Mouse (Mus musculus): ENCODE measurements around the gene Uncx.
A peak's percentile ranks its signal among the peaks of the same experiment; 100 is the strongest.

The Uncx gene

DNA sequence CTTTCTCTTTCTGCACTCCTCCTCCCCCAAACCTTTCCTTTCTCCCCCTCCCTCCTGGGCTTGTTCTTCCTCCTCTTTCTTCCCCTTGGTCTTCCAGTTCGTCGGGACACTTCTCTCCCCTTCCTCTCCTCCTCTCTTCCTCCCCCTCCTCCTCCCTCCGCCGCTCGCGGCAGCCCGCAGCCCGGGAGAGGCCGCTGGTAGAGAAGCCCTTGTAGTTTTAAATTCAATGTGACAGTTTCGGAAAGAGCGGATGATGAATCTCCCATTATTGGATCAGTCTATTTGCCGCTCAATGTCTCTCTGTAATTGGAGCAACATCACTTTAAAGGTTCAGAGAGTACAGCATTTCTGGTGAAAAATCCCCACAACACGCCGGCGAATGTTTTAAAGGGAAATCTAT, at the start of gene Uncx:
Gene Uncx (plus strand): TSS at position 281 of the 400 bp plus-strand sequence.
- DNase-seq (ENCODE audit: low read depth, low spot score) = no peak

DNA sequence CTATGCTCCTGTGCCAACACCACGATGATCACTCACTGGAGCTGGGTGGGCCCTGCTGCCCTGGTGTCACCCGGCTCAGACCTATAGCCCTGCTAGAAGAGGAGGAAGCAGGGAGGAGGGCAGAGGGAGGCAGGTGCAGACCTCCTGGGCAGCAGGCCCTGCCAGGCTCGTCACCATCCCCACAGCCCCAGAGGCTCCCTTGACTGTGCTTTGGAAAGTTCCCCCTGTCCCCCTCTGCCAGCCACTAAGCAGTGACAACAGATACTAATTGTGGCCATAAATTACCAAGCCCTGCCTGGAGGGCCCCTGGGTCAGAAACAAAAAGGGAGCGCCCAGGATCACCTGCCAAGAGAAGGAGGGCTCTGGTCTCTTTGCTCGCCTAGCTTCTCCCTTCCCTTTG, 49.6 kb upstream of the Uncx start:
- no peak for DNase-seq (ENCODE audit: low read depth, low spot score)

DNA sequence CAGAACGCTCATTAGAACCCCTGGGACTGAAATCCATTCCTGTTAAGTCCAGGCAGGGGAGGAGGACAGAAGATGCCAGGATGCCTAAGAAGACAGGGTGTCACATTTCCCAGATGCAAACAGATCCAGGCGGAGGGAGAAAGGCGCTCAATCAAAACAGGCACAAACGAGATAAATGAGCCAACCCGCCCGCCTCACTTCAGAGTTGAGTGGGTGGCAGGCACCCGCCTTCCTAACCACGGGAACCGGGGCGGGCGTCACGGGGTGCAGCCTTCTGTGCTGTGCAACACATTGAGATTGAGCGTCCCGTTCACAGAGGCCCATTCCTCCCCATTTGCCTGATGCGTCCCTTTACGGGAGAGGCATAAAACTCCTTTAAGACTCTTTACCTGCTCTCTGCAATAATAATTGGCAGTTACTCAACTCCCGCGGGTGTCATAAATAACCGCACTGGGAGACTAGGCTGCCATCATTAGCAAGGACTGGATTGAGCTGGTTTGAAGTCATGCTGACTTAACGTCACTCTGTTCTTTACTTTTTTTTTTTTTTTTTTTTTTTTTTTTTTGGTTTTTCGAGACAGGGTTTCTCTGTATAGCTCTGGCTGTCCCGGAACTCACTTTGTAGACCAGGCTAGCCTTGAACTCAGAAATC, 48.1 kb upstream of the Uncx start:
- DNase-seq (ENCODE audit: low read depth, low spot score) = no peak

DNA sequence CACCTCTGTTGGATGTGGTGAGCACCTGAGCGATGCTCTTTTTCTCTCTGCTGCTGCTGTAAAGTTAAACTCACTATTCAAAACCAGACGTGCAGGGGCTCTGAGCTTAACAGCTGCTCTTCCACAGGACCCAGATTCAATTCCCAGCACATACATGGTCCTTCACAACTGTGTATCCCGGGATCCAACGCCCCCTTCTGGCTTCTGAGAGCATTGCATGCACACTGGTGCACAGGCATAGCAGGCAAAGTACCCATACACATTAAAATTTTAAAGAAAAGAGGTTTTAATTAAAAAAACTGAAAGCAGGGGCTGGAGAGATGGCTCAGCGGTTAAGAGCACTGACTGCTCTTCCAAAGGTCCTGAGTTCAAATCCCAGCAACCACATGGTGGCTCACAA, 46.4 kb upstream of the Uncx start:
- no peak for DNase-seq (ENCODE audit: low read depth, low spot score)

DNA sequence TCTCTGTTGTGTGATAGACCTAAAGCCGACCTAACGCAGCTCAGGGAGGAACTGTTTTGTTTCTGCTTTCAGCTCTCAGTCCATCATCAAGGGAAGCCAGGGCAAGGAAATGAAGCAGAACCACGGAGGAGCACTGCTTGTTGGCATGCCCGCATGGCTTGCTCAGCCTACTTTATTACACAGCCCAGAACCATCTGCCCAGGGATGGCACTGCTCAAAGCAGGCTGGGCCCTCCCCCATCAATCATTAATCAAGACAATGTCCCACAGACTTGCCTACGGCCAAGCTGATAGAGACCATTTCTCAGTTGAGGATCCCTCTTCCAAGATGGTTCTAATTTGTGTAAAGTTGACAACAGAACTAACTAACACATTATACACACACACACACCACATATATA, 44.5 kb upstream of the Uncx start:
- DNase-seq (ENCODE audit: low read depth, low spot score) = no peak

DNA sequence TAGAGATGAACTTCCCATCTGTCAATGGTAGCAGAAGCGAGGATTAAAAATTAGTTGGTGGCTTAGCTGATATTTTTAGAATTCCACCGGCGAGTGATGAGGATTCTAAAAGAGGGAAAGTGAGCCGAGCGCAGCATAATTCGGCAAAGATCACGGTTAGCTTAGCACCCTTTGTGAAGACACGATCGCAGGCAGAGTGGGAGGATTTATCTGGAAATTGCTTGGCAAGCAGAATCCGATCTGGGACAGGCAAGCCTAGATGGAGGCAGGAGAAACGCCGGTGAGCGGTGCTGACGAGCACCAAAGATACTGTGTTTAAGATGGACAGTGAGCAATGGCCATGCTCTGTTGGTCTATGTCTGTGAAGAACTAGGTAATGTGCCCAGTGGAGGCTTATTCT, 41.0 kb upstream of the Uncx start:
- no peak for DNase-seq (ENCODE audit: low read depth, low spot score)

DNA sequence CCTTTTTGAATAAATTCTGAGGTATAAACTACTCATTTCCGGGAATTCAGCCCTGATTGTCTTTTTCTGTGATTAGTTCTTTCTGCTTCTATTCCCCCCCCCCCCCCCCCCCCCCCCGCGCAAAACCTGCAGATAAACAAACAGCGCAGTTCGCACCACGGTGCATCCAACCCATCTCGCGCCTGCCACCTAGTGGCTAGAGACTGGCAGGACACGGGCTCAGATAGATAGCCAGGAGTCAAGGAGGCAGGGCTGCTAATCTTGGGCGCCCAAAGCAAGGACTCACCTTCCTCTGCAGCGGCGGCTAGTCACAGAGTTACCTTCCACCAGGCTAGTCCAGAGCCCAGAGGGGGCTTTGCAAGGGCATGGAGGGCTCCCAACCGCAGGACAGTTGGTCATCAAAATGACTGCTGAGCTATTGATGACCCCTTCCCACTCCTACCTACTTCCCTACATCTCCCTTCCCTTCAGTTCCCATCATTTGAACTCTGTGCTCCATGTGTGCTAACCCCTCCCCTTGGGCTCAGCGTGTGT, 38.2 kb upstream of the Uncx start:
- DNase-seq (ENCODE audit: low read depth, low spot score) = peak; percentile 73

DNA sequence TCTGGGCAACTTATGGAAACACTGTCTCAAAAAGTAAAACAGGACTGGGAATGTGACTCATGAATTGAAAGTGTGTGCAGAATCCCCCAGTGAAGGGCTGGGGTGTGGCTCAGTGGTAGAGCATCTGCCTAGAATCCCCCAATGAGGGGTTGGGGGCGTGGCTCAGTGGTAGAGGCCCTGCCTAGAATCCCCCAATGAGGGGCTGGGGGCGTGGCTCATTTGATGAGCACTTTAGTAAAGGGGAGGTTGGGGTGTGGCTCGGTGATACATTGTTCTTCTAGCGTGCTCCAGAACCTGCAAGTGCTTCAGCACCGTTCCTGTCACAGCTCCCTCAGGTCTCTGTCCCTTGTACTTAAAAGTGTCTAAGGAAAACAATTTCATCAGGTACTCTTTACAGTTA, 37.1 kb upstream of the Uncx start:
- peak; percentile 46 for DNase-seq (ENCODE audit: low read depth, low spot score)

DNA sequence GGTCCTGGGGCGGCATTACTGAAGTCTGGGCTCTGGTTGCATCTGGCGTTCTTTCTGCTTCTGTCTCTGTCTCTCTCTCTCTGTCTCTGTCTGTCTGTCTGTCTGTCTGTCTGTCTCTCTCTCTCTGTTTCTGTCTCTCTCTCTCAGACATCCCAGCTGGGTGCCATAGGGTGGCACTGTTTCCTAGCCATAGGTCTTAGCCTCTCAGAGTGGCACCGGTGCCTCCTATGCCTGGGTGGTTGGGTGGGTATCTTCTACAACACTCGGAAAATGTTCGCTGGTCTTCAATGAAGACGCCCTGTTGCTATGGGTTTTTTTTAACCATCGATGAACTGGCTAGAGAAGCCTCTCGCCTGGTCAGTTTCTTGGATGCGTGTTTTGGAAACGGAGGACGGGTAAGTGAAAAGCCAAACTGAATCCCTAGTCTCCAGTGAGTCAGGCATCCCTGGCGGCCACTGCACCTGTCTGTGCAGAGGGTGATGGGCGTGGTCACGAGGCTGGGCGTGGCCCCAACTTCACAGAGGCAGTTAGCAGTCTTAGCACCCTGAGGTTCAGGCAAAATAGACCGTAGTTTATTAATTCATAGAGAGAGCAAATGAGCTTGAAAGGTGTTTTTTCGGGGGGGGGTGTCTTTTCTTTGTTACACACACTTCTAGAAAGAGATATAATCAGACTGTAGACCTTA, 32.5 kb upstream of the Uncx start:
- peak; percentile 16 for DNase-seq (ENCODE audit: low read depth, low spot score)

DNA sequence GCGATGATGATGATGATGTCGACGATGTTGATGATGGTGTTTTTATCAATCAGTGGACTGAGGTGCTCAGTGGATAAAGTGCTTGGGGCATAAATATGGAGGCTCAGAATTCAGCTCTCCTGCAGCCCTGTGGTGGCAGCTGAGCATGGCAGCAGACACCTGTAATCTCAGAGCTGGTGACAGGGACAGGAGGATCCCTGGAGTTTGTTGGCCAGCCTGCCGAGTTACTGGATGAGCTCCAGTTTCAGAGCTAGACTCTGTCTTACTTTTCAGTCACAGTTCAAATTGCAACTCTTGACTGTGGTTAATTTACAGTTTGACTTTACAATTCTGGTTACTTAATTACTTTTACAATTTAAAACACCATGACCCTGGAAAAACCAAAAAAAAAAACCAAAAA, 31.1 kb upstream of the Uncx start:
- DNase-seq (ENCODE audit: low read depth, low spot score) = no peak

DNA sequence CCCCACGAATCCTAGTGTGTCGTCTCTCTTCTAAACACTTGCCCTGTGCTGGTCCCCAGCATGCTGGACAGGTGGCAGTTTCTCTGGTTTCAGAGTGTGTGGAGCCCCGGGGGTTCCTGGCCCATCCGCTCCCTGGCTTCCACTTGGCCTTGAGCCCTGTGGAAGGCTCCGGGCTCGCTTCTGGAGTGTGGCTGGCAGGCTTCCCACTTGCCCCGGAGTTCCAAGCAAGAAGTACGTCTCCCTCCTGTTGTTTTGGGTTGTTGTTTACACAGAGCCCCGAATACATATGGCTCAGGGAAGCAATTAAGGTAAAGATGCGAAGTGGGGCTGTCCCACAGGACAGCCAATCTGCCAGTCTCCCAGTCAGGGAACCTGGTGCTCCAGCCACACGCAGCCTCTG, 27.0 kb upstream of the Uncx start:
- no peak for DNase-seq (ENCODE audit: low read depth, low spot score)

DNA sequence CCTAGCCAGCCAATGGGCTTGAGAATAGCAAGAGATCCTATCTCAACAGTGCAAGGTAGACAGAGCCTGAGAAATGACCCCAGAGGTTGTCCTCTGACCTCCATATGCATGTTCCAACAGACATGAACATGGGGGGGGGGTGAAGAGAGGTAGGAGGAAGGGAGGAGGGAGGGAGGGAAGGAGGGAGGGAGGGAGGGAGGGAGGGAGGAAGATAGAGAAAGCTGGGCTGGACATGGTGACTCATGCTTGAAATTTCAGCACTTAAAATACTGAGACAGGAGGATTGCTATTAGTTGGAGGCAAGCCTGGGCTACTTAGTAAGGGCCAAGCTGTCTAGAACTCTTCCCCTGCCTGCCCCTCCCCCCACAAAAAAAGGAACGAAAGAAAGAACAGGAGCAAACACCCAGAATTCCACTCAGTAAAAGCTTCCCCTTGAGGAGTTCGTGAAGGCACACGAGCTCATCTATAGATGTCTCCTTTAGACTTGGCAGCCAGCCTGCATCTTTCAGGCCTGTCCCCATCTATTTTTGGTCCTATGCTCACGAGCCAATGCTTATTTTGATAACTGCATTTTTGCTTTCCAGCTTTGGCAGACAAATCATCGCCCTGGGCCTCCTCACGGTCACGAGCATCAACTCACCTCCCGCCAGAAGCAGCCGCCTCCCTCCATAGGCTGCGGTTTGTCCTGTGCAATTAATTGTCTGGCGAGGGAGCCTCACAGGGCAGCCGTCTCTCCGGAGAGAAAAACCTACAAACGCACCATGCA, 23.0 kb upstream of the Uncx start:
- no peak for DNase-seq (ENCODE audit: low read depth, low spot score)

DNA sequence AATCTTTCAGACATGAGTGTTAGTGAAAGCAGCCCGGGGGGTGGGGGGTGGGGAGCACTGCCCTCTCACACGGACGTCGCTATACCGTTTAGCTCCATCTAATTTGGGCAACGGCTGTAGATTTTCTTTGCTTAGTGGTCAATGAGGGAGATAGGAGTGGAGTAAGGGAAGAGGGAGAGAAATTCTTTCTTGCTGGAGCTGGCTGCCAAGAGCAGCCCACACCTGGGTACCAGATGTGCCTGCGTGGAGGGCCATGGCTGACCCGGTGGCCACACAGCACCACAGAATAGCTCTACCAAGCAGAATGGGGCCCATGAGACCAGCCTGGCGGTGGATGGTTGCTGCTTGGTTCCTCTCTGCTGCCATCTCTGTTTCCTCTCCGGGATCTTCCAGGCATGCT, 21.3 kb upstream of the Uncx start:
- no peak for DNase-seq (ENCODE audit: low read depth, low spot score)

DNA sequence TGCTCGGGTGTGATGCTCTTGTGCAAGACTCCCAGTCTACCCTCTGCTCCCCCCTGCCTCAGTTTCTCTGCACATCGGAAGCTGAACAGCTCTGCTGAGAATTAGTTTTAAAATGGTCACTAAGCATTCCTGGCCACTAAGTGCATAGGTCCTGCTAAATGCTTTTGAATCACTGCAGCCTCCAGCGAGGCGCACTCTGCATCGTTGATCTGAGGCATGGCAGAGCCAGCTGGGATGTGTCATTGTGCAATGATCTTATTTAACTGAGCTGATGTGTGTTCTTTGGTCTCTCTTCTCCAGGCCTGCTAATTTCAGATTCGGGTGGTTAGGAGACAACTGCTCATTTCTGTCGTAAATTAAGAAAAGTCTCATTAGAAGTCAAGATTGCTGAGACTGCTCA, 14.4 kb upstream of the Uncx start:
- no peak for DNase-seq (ENCODE audit: low read depth, low spot score)

DNA sequence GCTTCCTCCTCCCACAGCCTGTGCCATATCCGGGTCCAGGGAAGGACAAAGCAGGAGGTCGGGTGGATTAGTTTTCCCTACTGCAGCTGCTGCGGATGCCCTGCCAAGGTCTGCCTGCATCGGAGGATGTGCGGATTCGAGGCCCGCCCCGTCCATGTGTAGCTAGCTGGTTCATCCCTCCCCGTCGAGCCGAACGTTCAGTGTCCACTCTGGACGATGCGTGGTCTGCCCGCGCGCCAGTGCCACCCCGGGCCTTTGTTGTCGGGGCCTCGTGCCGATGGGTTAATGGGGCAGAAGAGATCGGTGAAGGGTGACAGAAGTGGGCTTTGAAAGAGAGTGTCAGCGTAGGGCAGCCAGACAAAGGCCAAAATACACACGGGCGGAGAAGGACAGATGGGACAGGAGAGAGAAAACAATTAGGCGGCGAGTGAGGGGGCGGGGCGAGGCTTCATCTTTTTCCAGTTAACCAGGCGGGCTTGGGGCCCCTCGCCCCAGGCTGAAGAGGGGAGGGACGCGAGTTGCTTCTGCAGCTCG, 7.8 kb upstream of the Uncx start:
- no peak for DNase-seq (ENCODE audit: low read depth, low spot score)

DNA sequence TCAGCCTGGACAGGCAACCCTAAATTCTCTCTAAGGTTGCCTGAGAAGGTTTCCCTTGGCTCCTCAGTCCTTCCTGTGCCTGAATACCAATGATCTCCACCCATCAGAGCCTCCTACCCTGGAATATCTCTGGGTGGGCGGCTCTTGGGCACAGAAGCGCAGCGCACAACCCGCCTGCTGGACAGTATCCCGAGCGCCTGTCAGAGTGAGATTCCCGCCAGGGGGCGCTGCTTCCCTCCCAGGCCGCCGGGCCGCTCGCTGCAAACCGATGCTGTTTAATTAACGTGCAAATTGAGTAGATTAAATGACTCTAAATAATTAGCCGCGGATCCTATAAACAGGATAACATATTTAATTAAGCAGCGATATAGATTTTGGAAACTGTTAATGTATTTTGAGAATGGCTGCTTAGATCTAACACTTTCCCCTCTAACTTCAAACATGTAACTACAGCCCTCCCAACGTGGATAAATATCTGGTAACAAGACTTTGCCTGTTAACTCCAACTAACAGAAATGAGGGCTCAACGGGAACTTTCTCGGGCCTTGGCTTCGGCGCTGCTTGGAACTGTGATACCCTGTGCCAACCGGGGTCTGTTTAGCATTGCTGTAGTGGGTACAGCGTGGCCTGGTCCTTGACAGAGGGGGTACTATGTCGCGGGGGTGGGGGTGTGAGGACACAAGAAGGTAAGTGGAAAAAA, 6.9 kb upstream of the Uncx start:
- peak; percentile 51 for DNase-seq (ENCODE audit: low read depth, low spot score)

DNA sequence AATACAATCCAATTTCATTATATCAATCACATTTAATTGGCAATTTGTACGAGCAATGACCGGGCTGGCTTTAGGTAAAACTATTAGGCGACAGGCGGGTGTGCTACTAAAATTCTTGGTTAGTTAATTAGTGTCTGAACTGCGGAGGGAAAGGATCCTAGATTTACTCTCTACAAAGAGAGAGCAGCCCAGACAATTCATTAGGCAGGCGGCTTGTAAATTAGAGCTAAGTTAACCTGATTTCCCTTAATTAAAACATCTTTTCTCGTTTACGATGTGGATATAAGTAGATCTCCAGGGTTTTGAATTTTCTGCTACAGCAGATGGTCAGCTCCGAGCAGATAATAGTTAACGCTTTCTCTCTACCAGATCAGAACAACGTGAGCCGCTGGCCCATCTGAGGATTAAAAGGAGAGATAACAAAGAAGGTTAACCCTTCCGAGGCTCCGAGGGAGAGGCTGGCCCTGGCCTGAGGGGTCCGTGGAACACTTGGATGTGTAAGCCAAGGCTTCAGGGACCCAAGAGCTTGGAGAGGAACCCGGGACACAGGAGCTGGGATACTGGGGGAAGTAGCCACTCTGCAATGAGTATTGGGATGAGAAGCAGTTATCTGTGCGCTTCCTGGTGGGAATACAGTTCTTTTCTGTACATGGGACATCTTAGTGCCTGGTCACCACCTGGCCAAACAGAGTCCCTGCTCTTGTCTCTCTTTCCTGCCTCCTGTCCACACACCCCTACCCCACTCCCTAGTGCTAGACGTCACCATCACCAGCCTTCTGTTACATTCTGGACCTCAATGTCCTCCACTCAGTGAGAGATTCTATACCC, 6.2 kb upstream of the Uncx start:
- DNase-seq (ENCODE audit: low read depth, low spot score) = no peak

DNA sequence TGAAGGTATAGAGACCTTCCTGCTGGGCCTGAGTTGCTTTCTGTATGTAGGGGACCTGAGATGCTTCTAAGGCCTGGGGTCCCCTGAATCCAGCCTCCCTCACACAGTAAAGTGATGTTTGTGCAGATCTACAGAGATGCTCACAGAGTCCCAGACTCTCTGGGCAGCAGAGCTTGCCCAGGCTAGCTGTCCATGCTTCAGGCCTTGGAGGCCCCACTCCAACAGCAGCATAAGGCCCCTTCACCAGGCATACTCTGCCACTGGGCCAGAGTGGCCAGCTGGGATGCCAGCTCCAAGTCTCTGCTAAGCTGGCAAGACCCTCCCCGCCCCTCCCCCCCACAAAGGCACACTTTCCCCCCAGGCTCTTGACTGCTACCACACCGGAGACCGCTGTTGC, 5.6 kb upstream of the Uncx start:
- no peak for DNase-seq (ENCODE audit: low read depth, low spot score)

DNA sequence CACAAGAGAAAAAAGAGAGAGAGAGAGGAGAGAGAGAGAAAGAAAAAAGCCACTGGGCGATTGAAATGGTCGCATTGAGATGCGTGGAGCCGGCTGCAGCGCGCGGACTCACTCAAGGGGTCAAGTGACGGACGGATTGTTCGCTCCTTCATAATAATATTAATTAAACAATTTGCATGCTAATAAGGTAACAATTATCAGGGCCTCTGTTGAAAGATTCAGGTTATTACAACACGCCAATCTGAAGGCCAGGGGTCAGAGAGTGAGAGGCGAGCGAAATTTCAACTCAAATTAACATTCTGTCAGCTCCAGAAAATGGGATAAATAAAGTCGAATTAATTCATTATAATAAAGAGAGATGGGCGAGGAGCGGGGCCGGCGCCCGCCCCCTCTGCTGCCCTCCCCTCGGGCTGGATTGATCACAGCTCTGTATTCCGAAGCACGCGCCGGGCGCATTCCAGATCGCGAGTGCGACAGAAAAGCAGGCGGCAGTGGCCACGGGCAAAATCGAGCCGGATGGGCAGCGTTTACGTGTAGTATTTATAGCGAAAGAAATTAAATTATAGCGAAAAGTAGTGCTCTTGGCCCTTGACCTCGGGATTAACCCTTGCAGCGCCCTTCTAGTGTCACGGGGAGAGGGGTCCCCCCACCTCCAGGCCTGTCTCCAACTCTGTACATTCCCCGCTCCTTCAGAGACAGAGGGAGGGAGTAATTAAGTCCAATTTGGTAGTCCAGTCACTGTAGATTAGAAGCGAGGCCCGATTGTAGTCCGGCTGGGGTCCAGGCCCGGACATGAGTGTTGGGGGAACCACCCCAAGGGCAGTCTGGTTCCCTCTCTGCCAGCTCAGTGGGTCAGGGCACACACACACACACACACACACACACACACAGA, 1.9 kb upstream of the Uncx start:
- DNase-seq (ENCODE audit: low read depth, low spot score) = no peak

DNA sequence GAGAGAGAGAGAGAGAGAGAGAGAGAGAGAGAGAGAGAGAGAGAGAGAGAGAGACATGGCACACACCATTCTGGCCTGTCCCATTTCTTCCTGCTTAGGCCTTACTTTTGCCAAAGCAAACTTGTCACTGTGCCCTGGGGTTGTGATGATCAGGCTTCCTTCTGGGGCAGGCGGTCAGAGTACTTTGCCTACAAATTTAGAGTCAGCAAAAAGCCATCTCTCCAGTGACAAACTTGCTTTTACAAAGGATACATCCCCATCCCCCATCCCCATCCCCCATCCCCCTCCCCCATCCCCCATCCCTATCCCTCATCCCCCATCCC, 1.3 kb upstream of the Uncx start:
- DNase-seq (ENCODE audit: low read depth, low spot score) = no peak

All from A20 (cell line).